Mouse (Mus musculus): ENCODE results near the gene Popdc2.

DNA sequence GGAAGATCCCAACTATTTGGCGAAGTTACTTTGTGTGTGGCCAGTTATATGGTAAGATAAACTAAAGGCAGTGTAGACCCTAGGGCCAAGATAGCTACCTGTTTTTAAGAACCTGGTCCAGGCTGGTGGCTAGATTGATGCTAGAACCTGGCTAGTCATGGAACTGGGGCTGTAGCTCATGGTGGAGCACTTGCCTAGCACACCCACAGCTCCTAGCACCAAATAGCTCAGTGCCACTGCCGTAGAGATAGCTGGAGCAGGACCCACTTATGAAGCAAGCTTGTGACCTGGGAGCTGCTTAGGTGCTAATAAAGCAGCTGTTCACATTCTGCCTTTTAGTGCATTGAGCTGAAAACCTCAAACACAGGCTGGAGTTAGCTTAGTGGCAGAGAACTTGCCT is 8.4 kb upstream of the Popdc2 start:
- TF ChIP-seq CTCF (IDR thresholded peaks at IDR 0.05; ENCODE audit: borderline replicate concordance, extremely low read depth, insufficient read depth, insufficient read length) (no peak), POLR2A (IDR thresholded peaks at IDR 0.05; ENCODE audit: borderline replicate concordance, extremely low read depth, insufficient read depth, insufficient read length, poor library complexity, severe bottlenecking) (no peak)

Measured in brain, embryonic 14.5 days (tissue).